Mouse (Mus musculus) liver, embryonic 15.5 days (tissue): ENCODE results near the gene Nr1h4. TPM values are rescaled to one million over a fixed set of nuclear protein-coding genes. Genes with fewer than 3 reads are reported as not detected.

Source experiments
- ATAC-seq: fragments of 200-750 bp; cut with Nextera tagmentation; 2 replicates; pipeline ENCODE4 v1.8.0; 2017; ENCODE audit warnings: moderate number of reproducible peaks, mild to moderate bottlenecking, moderate library complexity; ENCODE audit not compliant: insufficient read depth
- H3K27ac ChIP-seq: fragments of 300-500 bp; sonication (generic); replicated peaks from 2 replicates; pipeline ENCODE4 v1.5.1; 2015; ENCODE audit warnings: mild to moderate bottlenecking, inconsistent platforms
- H3K27me3 ChIP-seq: fragments of 300-500 bp; sonication (generic); 2 replicates; pipeline ENCODE4 v1.6.1; 2015; ENCODE audit warnings: mild to moderate bottlenecking, inconsistent platforms
- H3K36me3 ChIP-seq: fragments of 300-500 bp; sonication (generic); replicated peaks from 2 replicates; pipeline ENCODE4 v1.6.1; 2015; ENCODE audit warnings: moderate library complexity, mild to moderate bottlenecking, inconsistent platforms
- H3K4me1 ChIP-seq: fragments of 300-500 bp; sonication (generic); replicated peaks from 2 replicates; pipeline ENCODE4 v1.6.1; 2015; ENCODE audit warnings: inconsistent platforms
- H3K4me2 ChIP-seq: fragments of 300-500 bp; sonication (generic); 2 replicates; pipeline ENCODE4 v1.6.1; 2015; ENCODE audit warnings: moderate library complexity, mild to moderate bottlenecking, inconsistent platforms
- H3K4me3 ChIP-seq: fragments of 300-500 bp; sonication (generic); replicated peaks from 2 replicates; pipeline ENCODE4 v1.5.1; 2015; ENCODE audit warnings: mild to moderate bottlenecking, inconsistent platforms
- H3K9ac ChIP-seq: fragments of 300-500 bp; sonication (generic); 2 replicates; pipeline ENCODE4 v1.6.1; 2015; ENCODE audit warnings: moderate library complexity, mild to moderate bottlenecking, inconsistent platforms
- H3K9me3 ChIP-seq: fragments of 300-500 bp; sonication (generic); replicated peaks from 2 replicates; pipeline ENCODE4 v1.6.1; 2016; ENCODE audit warnings: inconsistent platforms
- WGBS: fragments of 180-500 bp; shearing (Covaris S2); methylation state at CpG from one replicate; pipeline ENCODE4 v1.1.7; 2015; ENCODE audit warnings: mixed read lengths; ENCODE audit not compliant: insufficient replicate concordance; 5-methylcytosine and 5-hydroxymethylcytosine counted together
- polyA plus RNA-seq: library from polyadenylated mRNA; unstranded; fragments of >200 nt; fragmentation: Nextera tagmentation; extraction: Ambion mirVana; gene quantifications from 2 replicates; pipeline ENCODE4 v1.2.1, GENCODE M21; 2015

The Nr1h4 gene
- polyA plus RNA-seq, 1 experiment from 2014 or later = 5.4 TPM

DNA sequence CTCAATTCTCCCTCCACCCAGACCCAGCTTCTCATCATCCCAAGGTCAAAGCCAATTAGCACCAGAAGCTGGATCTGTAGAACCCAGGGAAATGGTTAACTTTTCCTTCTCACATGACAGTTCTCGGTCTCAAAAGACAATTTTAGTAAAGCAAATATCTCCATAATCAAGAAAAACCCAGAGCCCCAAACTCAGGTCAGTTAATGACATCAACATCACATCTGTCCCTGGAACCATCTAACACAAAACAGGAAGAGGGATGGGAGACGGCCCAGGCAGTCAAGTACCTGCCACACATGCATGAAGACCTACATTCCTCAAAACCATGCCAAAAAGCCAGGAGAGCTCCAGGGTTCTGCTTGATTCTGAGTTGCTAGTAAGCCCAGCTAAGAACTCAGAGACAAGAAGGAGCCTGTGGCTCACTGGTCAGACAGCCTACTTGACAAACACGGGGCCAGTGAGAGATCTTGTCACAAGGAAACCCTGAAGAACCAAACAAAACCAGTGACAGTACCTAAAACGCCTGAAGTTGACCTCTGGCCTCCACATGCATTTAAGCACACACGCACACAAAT lies 30.3 kb downstream of the Nr1h4 start:
- no peak overlapping the region for H3K27ac ChIP-seq
- no peaks in the 10 kb centered on the region for H3K27me3 ChIP-seq
- no peak overlapping the region for H3K9ac ChIP-seq
- H3K4me1 ChIP-seq = no peaks in the 10 kb centered on the region
- no peaks in the 10 kb centered on the region for H3K9me3 ChIP-seq
- 47% methylated on average over 5 of the region's 5 CpGs for WGBS
- H3K4me3 ChIP-seq = no peak overlapping the region
- H3K4me2 ChIP-seq = no peak overlapping the region
- no peaks in the 10 kb centered on the region for H3K36me3 ChIP-seq
- no peak for ATAC-seq

- WGBS = 81% methylated on average over 6 of the region's 6 CpGs
- no peak for ATAC-seq
- H3K9ac ChIP-seq = no peak overlapping the region
- H3K27me3 ChIP-seq = no peaks in the 10 kb centered on the region
- no peak overlapping the region for H3K4me3 ChIP-seq
- 0 out of 2 replicates have a peak, but pooled peaks cover 4% of the 10 kb centered on the region for H3K36me3 ChIP-seq
- H3K4me1 ChIP-seq = no peaks in the 10 kb centered on the region
- no peaks in the 10 kb centered on the region for H3K9me3 ChIP-seq
- no peak overlapping the region for H3K4me2 ChIP-seq
- H3K27ac ChIP-seq = no peak overlapping the region
Observed at GRCm38 (mm10) chr10:89501902-89502301, 31.5 kb downstream of the Nr1h4 start.

GRCm38 (mm10) chr10:89495537-89495936 lies 37.8 kb downstream of the Nr1h4 start:
- Histone ChIP-seq H3K9me3 (no peaks in the 10 kb centered on the region), H3K4me2 (peak overlapping the region; percentile 47), H3K4me3 (peak overlapping the region; percentile 26), H3K9ac (no peak overlapping the region), H3K27ac (no peak overlapping the region), H3K4me1 (no peaks in the 10 kb centered on the region), H3K27me3 (no peaks in the 10 kb centered on the region), H3K36me3 (0 out of 2 replicates have a peak, but pooled peaks cover 4% of the 10 kb centered on the region)
- 39% methylated on average over 7 of the region's 7 CpGs for WGBS
- ATAC-seq = no peak

- H3K4me3 ChIP-seq = no peak overlapping the region
- H3K27me3 ChIP-seq = no peaks in the 10 kb centered on the region
- no peaks in the 10 kb centered on the region for H3K36me3 ChIP-seq
- no peak for ATAC-seq
- 71% methylated on average over 3 of the region's 3 CpGs for WGBS
- no peak overlapping the region for H3K4me2 ChIP-seq
- no peak overlapping the region for H3K9ac ChIP-seq
- no peak overlapping the region for H3K27ac ChIP-seq
- H3K9me3 ChIP-seq = no peaks in the 10 kb centered on the region
- H3K4me1 ChIP-seq = no peaks in the 10 kb centered on the region
Observed at GRCm38 (mm10) chr10:89491321-89491720, 42.1 kb downstream of the Nr1h4 start.

DNA sequence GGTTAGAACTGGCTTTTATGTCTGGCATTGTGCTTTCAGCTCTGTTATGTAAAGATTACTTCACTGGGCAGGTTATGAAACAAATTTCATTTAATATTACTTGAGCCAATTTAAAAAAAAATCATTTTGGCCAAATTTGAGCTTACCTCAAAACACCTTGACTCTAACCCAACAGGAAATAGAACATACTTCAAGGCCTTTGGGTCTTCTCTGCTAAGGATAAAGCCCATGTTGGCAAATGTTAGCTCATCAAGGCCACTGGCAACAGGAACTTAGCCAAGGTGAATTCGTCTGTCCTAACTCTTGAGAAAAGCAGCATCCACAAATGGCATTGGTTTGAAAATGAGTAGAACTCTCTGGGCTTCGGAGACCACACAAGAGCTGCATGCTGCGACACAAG lies 43.1 kb downstream of the Nr1h4 start:
- Histone ChIP-seq H3K36me3 (no peaks in the 10 kb centered on the region), H3K4me3 (no peak overlapping the region), H3K9ac (no peak overlapping the region), H3K4me1 (no peaks in the 10 kb centered on the region), H3K4me2 (no peak overlapping the region), H3K9me3 (no peaks in the 10 kb centered on the region), H3K27ac (no peak overlapping the region), H3K27me3 (no peaks in the 10 kb centered on the region)
- 69% methylated on average over 3 of the region's 3 CpGs for WGBS
- no peak for ATAC-seq

DNA sequence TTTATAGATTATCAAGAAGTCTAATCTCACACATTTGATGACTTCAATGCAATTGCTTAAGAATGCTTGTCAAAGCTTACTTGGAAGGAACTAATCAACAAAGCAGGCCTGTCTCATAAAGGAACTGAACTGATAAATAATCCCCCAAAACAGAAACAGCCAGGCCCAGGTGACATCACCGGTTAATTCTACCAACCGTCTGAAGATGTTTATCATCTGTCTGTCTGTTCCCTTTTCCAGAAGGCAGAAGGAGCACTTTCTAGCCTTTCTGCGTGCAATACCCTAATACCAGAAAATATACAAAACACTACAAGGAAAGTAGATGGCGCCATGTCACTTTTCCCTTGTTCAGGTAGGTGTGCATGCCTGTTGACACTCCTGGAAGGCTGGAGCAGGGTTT lies 43.9 kb downstream of the Nr1h4 start:
- Histone ChIP-seq H3K9me3 (no peaks in the 10 kb centered on the region), H3K27me3 (no peaks in the 10 kb centered on the region), H3K4me2 (no peak overlapping the region), H3K9ac (no peak overlapping the region), H3K27ac (no peak overlapping the region), H3K4me3 (no peak overlapping the region), H3K4me1 (no peaks in the 10 kb centered on the region), H3K36me3 (no peaks in the 10 kb centered on the region)
- 36% methylated on average over 4 of the region's 4 CpGs for WGBS
- no peak for ATAC-seq

DNA sequence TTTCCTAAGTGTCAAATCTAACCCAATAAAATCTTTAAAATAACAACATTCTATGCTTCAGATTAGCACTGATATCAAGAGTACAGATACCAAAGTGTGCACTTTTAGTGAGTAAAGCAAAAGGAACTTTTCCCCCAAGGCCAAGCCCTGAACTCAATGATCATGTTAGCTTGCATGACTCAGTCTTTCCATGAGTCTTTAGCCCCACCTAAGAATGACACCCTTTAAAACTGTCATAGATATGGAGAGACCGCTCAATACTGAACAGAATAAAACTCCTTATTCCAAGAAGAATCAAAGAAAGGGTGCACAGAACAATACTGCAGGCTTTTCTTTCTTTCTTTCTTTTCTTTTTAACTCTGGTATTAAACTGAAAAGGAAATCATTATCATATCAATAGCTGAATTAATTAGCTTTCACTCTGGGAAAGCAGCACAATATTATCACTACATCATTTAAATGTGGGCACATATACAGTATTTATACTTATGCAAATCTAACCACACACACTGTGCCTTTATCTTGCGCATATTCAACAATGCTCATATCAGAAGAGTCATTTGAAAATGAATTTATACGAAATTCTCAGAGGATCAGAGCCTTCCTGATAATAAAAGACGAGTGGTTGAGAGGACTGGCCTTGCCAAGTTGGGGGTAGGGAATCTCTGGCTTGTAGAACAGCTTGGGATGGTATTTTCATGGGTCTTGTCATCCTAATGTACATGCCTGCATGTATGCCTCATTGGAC lies 46.2 kb downstream of the Nr1h4 start:
- Histone ChIP-seq H3K4me2 (no peak overlapping the region), H3K4me3 (no peak overlapping the region), H3K9ac (no peak overlapping the region), H3K4me1 (no peaks in the 10 kb centered on the region; the same call in 1 of the 2 replicates), H3K9me3 (no peaks in the 10 kb centered on the region), H3K36me3 (no peaks in the 10 kb centered on the region), H3K27me3 (no peaks in the 10 kb centered on the region), H3K27ac (no peak overlapping the region)
- ATAC-seq = no peak
- 52% methylated on average over 4 of the region's 4 CpGs for WGBS

GRCm38 (mm10) chr10:89484907-89485306 lies 48.5 kb downstream of the Nr1h4 start:
- no peaks in the 10 kb centered on the region for H3K9me3 ChIP-seq
- no peaks in the 10 kb centered on the region; the same call in 1 of the 2 replicates for H3K4me1 ChIP-seq
- no peak overlapping the region for H3K4me2 ChIP-seq
- no peaks in the 10 kb centered on the region for H3K27me3 ChIP-seq
- no peak overlapping the region for H3K27ac ChIP-seq
- H3K4me3 ChIP-seq = no peak overlapping the region
- no peak for ATAC-seq
- H3K36me3 ChIP-seq = no peaks in the 10 kb centered on the region
- H3K9ac ChIP-seq = no peak overlapping the region

GRCm38 (mm10) chr10:89483812-89484602 lies 49.4 kb downstream of the Nr1h4 start:
- Histone ChIP-seq H3K27ac (no peak overlapping the region), H3K4me2 (no peak overlapping the region), H3K4me3 (no peak overlapping the region), H3K27me3 (no peaks in the 10 kb centered on the region), H3K36me3 (no peaks in the 10 kb centered on the region), H3K9me3 (no peaks in the 10 kb centered on the region), H3K9ac (no peak overlapping the region), H3K4me1 (no peaks in the 10 kb centered on the region; the same call in 1 of the 2 replicates)
- WGBS = 48% methylated on average over 18 of the region's 18 CpGs
- 0 out of 2 replicates have a peak, but pooled peaks have one; percentile 34 for ATAC-seq

DNA sequence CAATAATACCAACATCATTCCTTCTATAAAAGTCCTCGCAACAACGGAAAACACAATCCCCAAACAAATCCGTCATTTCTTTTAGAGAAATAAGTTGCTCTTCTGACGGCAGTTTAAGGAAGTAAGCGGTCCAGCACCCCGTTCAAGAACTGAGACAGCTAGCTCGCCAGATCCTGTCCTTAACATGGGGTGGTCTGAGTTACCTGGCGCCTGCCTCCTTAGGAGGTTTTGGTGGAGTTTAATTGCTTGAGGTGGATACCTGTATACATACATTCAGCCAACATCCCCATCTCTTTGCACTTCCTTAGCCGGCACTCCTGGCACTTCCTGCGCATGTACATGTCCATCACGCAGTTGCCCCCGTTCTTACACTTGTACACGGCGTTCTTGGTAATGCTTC lies 50.3 kb downstream of the Nr1h4 start:
- Histone ChIP-seq H3K9ac (no peak overlapping the region), H3K9me3 (no peaks in the 10 kb centered on the region), H3K4me3 (no peak overlapping the region), H3K4me1 (no peaks in the 10 kb centered on the region; the same call in 1 of the 2 replicates), H3K4me2 (no peak overlapping the region), H3K27ac (no peak overlapping the region), H3K36me3 (no peaks in the 10 kb centered on the region), H3K27me3 (no peaks in the 10 kb centered on the region)
- WGBS = 76% methylated on average over 14 of the region's 14 CpGs
- ATAC-seq = no peak

GRCm38 (mm10) chr10:89482142-89482681 lies 51.2 kb downstream of the Nr1h4 start:
- Histone ChIP-seq H3K4me2 (no peak overlapping the region), H3K4me1 (no peaks in the 10 kb centered on the region; the same call in 1 of the 2 replicates), H3K27me3 (no peaks in the 10 kb centered on the region), H3K9me3 (no peaks in the 10 kb centered on the region), H3K27ac (no peak overlapping the region), H3K4me3 (no peak overlapping the region), H3K9ac (no peak overlapping the region), H3K36me3 (no peaks in the 10 kb centered on the region)
- no peak for ATAC-seq
- 75% methylated on average over 10 of the region's 10 CpGs for WGBS
